Mouse (Mus musculus) embryo, embryonic 10.5 days (tissue): ENCODE results near the gene Gatd1.
"Not testable (repeated sequence)": the region's sequence is repeated elsewhere in the genome, so short reads cannot be mapped to it uniquely, and the experiment has no call there.

Source experiments
- DNase-seq: peaks from one replicate; pipeline ENCODE4 v3.0.0-alpha.2; 2015; ENCODE audit warnings: low spot score

Gene Gatd1

GRCm38 (mm10) chr7:141426948-141427730, 13.2 kb upstream of the Gatd1 start:
- DNase-seq: no peak

DNA sequence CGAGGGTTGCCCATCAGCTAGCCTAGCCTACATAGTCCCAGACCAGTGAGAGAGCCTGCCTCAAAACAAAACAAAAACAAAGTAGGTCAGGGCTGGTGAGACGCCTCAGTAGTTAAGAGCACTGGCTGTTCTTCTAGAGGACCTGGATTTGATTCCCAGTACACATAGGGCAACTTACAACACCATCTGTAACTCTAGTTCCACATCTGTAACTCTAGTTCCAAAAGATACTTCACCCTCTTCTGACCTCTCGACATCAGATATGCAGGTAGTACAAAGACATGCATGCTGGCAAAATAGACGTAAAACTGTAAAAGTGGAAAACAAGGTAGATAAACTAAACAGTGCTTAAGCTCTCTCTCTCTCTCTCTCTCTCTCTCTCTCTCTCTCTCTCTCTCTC, 9.9 kb upstream of the Gatd1 start:
- DNase-seq: no peak

- DNase-seq: no peak
These were observed 6.2 kb upstream of the Gatd1 start for GRCm38 (mm10) chr7:141420030-141420702.

DNA sequence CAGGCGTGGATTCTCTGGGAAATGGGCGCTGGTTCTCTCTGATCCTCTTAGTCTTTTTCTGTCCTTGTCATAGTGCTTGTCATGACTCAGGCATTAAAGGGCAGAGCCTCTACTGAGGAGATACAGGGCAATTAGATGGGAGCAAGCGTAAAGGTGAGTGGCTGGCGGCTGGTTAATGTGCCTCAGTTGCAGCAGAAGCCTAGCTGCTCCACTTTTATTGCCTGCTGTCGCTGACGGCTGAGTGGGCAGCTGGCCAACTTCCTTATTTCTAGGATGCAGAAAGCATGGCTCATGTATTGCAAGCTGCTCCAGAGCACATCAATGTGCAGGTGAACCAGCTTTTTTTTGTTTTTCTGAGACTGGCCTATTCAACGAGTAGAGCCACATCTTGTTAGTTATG, 5.0 kb upstream of the Gatd1 start:
- DNase-seq: no peak

DNA sequence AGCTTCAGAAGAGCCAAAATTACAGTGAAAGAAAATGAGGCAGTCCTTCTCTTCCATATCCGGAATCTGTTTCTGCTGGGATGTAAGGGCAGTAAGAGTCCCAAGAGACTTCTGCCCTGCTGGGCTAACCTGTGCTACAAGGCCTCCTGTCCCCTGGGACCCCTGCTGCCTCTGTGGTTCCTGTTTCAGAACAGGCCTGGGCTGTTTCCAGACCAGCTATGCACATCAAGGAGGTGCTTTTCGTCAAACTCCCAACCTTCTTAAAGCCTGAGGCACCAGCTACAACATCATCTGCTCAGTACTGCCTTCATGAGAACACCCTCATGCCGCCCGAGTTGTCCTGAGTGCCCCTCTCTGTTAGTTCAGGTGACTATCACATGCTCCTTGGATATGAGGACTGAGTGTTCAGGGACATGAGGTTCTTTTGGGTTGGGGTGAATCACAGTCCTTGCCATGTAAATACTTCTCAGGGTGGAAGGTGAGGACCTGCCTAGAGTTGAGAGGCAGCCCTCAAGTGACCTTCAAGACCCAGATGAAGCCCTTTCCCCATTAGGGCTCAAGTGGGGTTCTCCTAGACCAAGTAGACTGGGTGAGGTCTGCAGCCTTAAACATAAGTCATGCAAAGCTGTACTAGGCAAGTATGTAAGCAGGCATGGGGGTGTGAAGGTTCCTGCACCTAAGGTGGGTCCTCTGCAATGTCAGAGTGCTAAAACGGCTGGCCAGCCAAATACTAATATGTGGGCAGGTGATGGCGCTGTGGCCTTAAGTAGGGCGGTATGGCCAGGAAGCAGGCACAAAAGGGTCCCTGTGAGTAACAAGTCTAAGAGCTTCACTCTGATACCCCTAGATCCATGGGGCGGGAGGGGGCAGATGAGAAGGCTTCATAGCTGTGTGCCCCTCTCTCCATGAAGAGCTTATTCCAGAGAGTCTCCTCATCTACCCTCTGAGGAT, 4.1 kb upstream of the Gatd1 start:
- no peak for DNase-seq

GRCm38 (mm10) chr7:141416144-141416841, 2.4 kb upstream of the Gatd1 start:
- DNase-seq: no peak

- DNase-seq: peak; percentile 21
These were observed 605 bp downstream of the Gatd1 start for GRCm38 (mm10) chr7:141413331-141413730.

GRCm38 (mm10) chr7:141411667-141412066, 2.3 kb downstream of the Gatd1 start:
- no peak for DNase-seq

GRCm38 (mm10) chr7:141410631-141411030, 3.3 kb downstream of the Gatd1 start:
- DNase-seq: no peak

DNA sequence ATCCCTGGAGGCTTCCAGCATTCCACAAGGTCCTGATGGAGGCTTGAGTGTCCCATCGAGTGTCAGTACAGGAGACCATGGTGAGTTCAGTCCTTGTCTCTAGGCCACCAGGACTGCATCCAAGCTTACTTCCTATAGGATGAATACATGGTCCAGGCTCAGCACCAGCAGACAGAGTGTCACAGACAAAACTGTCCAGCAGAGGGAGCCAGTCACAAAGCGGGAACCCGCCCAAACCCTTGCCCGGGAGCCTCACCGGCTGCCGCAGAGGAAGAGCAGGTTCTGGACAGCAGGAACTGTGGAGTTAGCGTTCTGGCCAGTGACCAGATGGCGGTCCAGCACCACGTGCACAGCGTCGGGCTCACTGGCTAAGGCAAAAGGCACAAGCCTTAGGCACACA, 5.1 kb downstream of the Gatd1 start:
- peak; percentile 92 for DNase-seq

- DNase-seq: not testable (repeated sequence)
These were observed 6.3 kb downstream of the Gatd1 start for GRCm38 (mm10) chr7:141407670-141408069.

GRCm38 (mm10) chr7:141405466-141405865, 8.5 kb downstream of the Gatd1 start:
- DNase-seq: no peak

DNA sequence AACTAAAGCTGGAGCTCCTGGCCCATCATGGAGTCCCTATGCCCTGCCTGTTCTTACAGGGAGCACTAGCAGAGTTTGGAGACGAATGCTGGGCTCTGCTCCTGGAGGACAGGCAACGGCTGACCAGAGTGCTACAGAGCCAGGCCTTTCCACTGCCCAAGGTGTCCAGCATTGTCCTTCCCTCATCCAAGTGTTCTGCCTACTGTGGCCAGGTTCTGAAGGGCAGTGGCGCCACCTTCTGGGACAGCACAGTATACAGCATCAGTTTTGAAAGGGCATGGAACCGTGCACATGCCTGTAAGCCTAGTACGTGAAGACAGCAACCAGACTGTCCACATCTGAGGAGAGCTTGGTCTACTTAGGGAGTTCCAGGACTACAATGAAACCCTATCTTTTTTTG, 10.6 kb downstream of the Gatd1 start:
- peak; percentile 70 for DNase-seq

- no peak for DNase-seq
These were observed 18.6 kb downstream of the Gatd1 start for GRCm38 (mm10) chr7:141395348-141395747.

- DNase-seq: peak; percentile 85
These were observed 19.2 kb downstream of the Gatd1 start for GRCm38 (mm10) chr7:141394771-141395170.

GRCm38 (mm10) chr7:141394158-141394557, 19.8 kb downstream of the Gatd1 start:
- no peak for DNase-seq

DNA sequence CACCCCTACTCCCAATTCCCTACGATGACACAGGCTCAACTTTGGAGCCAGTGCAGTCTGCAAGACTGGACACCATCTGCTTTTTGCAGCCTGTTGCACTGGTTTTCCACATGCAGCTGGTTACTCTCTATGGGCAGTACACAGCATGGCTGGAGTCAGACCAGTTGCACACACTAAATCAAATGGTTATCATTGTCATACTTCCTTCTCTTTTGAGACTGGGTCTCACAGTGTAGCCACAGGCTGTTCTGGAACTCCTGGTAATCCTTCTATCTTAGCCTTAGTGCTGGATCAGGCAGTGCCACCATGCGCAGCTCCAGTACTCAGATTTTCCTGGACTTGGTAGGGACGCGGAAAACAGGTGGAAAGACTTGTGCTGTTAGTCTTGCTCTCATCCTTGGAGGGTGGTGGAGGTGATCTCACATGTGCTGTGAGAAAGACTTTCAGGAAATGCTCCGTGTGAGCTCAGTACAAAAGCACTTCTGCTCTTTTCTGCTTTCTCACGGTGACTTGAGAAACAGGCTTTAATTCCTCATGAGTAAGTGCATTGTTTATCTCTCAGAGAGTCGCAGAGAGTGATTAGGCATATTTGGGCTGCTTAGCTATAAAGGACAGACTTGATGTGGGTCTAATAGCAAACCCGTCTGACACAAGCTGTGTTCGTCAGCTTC, 21.2 kb downstream of the Gatd1 start:
- no peak for DNase-seq

DNA sequence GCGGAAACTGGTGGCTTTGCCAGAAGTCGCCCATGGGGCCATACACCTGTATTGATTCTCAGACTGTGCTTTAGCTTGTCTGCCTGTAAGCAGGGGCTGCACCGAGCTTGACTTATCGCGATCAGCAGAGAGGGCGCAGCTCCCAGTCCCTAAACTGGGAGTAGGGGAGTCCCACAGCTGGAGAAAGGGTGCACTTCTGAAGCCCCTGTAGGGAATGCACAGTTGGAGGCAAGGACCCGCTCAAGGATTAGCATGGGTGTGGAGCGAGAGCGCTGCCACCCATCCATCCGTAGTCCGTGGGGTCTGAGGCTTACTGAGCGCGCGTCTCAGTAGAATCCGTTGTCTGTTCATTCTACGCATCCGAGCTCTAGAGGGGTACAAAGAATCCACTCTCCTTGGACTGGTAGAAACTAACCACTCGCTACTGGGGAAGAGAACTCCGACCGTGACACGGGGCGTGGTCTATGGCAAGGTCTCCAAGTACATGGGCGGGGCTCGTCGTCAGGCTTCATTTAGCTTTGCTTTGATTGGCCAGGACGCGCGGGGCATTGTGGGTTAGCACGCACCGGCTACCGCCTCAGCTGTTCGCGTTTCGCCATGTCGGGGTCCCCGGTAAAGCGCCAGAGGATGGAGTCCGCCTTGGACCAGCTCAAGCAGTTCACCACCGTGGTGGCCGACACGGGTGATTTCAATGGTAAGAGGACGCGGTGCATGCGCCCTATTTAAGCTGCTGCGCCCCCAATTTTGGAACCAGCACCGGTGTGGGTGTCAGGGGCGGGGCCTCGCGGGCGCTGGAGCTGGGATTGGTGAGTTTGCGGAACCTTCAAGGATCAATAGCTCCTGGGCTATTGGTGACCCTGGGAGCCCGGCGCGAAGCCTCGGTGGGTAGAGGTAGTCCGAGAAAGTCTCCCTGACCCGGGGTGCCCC, 22.0 kb downstream of the Gatd1 start, which contains the start of gene Taldo1:
TSS of gene Taldo1 (plus strand) at position 575 of the 927 bp plus-strand sequence.
- peak; percentile 100 for DNase-seq

- DNase-seq: no peak
These were observed 23.3 kb downstream of the Gatd1 start for GRCm38 (mm10) chr7:141390326-141391259.
